Mouse (Mus musculus): ENCODE data around the gene Lrrc36. TPM values are rescaled to one million over a fixed set of nuclear protein-coding genes. Genes with fewer than 3 reads are reported as not detected.

The Lrrc36 gene
- polyA plus RNA-seq, 1 experiment from 2014 or later = 0.34 TPM

- no peak for ATAC-seq (replicated peaks; ENCODE audit: low FRiP score, low read depth)
- no peaks in the 10 kb centered on the region for H3K9me3 ChIP-seq (replicated peaks; ENCODE audit: low read length)
- WGBS = 89% methylated on average over 3 of the region's 3 CpGs
- H3K4me1 ChIP-seq (replicated peaks; ENCODE audit: insufficient read depth, low read length) = 0 out of 2 replicates have a peak, but pooled peaks cover 6% of the 10 kb centered on the region
- no peaks in the 10 kb centered on the region for H3K36me3 ChIP-seq (ENCODE audit: insufficient read depth, low read length)
- H3K4me2 ChIP-seq (ENCODE audit: low read length) = no peak overlapping the region
- no peak overlapping the region for H3K9ac ChIP-seq (ENCODE audit: low read depth, low read length)
- TF ChIP-seq CTCF (IDR thresholded peaks at IDR 0.05; ENCODE audit: low read depth) = no peak
- no peak overlapping the region for H3K4me3 ChIP-seq (replicated peaks; ENCODE audit: low read depth, low read length)
- peak; percentile 65 for DNase-seq (ENCODE audit: low spot score)
- H3K27me3 ChIP-seq (ENCODE audit: insufficient read depth, low read length) = no peaks in the 10 kb centered on the region
- H3K27ac ChIP-seq = no peak overlapping the region
These were observed 91.2 kb downstream of the Lrrc36 start for GRCm38 (mm10) chr8:105504617-105505016.

GRCm38 (mm10) chr8:105506977-105507376, 93.6 kb downstream of the Lrrc36 start:
- 75% methylated on average over 6 of the region's 6 CpGs for WGBS
- Histone ChIP-seq H3K4me2 (ENCODE audit: low read length) (no peak overlapping the region), H3K9me3 (replicated peaks; ENCODE audit: low read length) (no peaks in the 10 kb centered on the region), H3K36me3 (ENCODE audit: insufficient read depth, low read length) (no peaks in the 10 kb centered on the region), H3K9ac (ENCODE audit: low read depth, low read length) (no peak overlapping the region), H3K4me1 (replicated peaks; ENCODE audit: insufficient read depth, low read length) (0 out of 2 replicates have a peak, but pooled peaks cover 6% of the 10 kb centered on the region), H3K27me3 (ENCODE audit: insufficient read depth, low read length) (no peaks in the 10 kb centered on the region), H3K27ac (no peak overlapping the region), H3K4me3 (replicated peaks; ENCODE audit: low read depth, low read length) (no peak overlapping the region)
- DNase-seq (ENCODE audit: low spot score) = no peak
- no peak for TF ChIP-seq CTCF (IDR thresholded peaks at IDR 0.05; ENCODE audit: low read depth)
- no peak for ATAC-seq (replicated peaks; ENCODE audit: low FRiP score, low read depth)

- DNase-seq (ENCODE audit: low spot score) = peak; percentile 88
- H3K4me3 ChIP-seq (replicated peaks; ENCODE audit: low read depth, low read length) = no peak overlapping the region
These were observed 95.4 kb downstream of the Lrrc36 start for GRCm38 (mm10) chr8:105508758-105509157.

GRCm38 (mm10) chr8:105509997-105510735, 96.8 kb downstream of the Lrrc36 start:
- Histone ChIP-seq H3K9me3 (replicated peaks; ENCODE audit: low read length) (no peaks in the 10 kb centered on the region), H3K4me1 (replicated peaks; ENCODE audit: insufficient read depth, low read length) (0 out of 2 replicates have a peak, but pooled peaks cover 1% of the 10 kb centered on the region), H3K4me2 (ENCODE audit: low read length) (peak overlapping the region; percentile 4; the same call in 1 of the 2 replicates), H3K9ac (ENCODE audit: low read depth, low read length) (no peak overlapping the region), H3K36me3 (ENCODE audit: insufficient read depth, low read length) (no peaks in the 10 kb centered on the region), H3K27ac (0 out of 2 replicates have a peak overlapping the region, but pooled peaks have one; percentile 34), H3K4me3 (replicated peaks; ENCODE audit: low read depth, low read length) (no peak overlapping the region), H3K27me3 (ENCODE audit: insufficient read depth, low read length) (no peaks in the 10 kb centered on the region)
- no peak for ATAC-seq (replicated peaks; ENCODE audit: low FRiP score, low read depth)
- TF ChIP-seq CTCF (IDR thresholded peaks at IDR 0.05; ENCODE audit: low read depth) = no peak
- 28% methylated on average over 12 of the region's 12 CpGs for WGBS
- DNase-seq (ENCODE audit: low spot score) = no peak

More at GRCm38 (mm10) chr8:105508758-105509157, 95.4 kb downstream of the Lrrc36 start:
- Histone ChIP-seq H3K27ac (peak overlapping the region; percentile 36; the same call in 1 of the 2 replicates), H3K36me3 (ENCODE audit: insufficient read depth, low read length) (no peaks in the 10 kb centered on the region), H3K4me2 (ENCODE audit: low read length) (peak overlapping the region; percentile 23; the same call in 1 of the 2 replicates), H3K27me3 (ENCODE audit: insufficient read depth, low read length) (no peaks in the 10 kb centered on the region), H3K9me3 (replicated peaks; ENCODE audit: low read length) (no peaks in the 10 kb centered on the region), H3K9ac (ENCODE audit: low read depth, low read length) (no peak overlapping the region), H3K4me1 (replicated peaks; ENCODE audit: insufficient read depth, low read length) (0 out of 2 replicates have a peak, but pooled peaks cover 6% of the 10 kb centered on the region)
- no peak for TF ChIP-seq CTCF (IDR thresholded peaks at IDR 0.05; ENCODE audit: low read depth)
- ATAC-seq (replicated peaks; ENCODE audit: low FRiP score, low read depth) = peak; percentile 63
- WGBS = 36% methylated on average over 2 of the region's 2 CpGs

Other genes with a start within 250 kb of the Lrrc36 start
- gene Cbfb, start 242.9 kb upstream of the Lrrc36 start, polyA plus RNA-seq (2015; fragmentation: Nextera tagmentation; extraction: Ambion mirVana) = 59.6 and 59.7 TPM in 2 replicates
- gene D230025D16Rik, start 188.4 kb upstream of the Lrrc36 start, polyA plus RNA-seq (2015; fragmentation: Nextera tagmentation; extraction: Ambion mirVana) = 19.2 and 20.6 TPM in 2 replicates
- gene B3gnt9, start 158.4 kb upstream of the Lrrc36 start, polyA plus RNA-seq (2015; fragmentation: Nextera tagmentation; extraction: Ambion mirVana) = 7.5 and 7.7 TPM in 2 replicates
- 21.8 and 24.2 TPM in 2 replicates for gene Tradd, start 149.0 kb upstream of the Lrrc36 start, polyA plus RNA-seq (2015; fragmentation: Nextera tagmentation; extraction: Ambion mirVana)
- 1.8 and 2.4 TPM in 2 replicates for gene Fbxl8, start 148.9 kb upstream of the Lrrc36 start, polyA plus RNA-seq (2015; fragmentation: Nextera tagmentation; extraction: Ambion mirVana)
- gene Hsf4, start 143.8 kb upstream of the Lrrc36 start, polyA plus RNA-seq (2015; fragmentation: Nextera tagmentation; extraction: Ambion mirVana) = 0.12 TPM in 1 of 2 replicates, not detected in the other
- gene Nol3, start 137.4 kb upstream of the Lrrc36 start, polyA plus RNA-seq (2015; fragmentation: Nextera tagmentation; extraction: Ambion mirVana) = 0.29 and 0.68 TPM in 2 replicates
- 5.5 and 6.2 TPM in 2 replicates for gene 4931428F04Rik, start 123.7 kb upstream of the Lrrc36 start, polyA plus RNA-seq (2015; fragmentation: Nextera tagmentation; extraction: Ambion mirVana)
- gene Exoc3l, start 117.5 kb upstream of the Lrrc36 start, polyA plus RNA-seq (2015; fragmentation: Nextera tagmentation; extraction: Ambion mirVana) = 15.9 and 18.5 TPM in 2 replicates
- 55.2 and 57.9 TPM in 2 replicates for gene E2f4, start 115.9 kb upstream of the Lrrc36 start, polyA plus RNA-seq (2015; fragmentation: Nextera tagmentation; extraction: Ambion mirVana)
- gene Elmo3, start 108.0 kb upstream of the Lrrc36 start, polyA plus RNA-seq (2015; fragmentation: Nextera tagmentation; extraction: Ambion mirVana) = 15.5 and 17.4 TPM in 2 replicates
- gene Lrrc29, start 87.3 kb upstream of the Lrrc36 start, polyA plus RNA-seq (2015; fragmentation: Nextera tagmentation; extraction: Ambion mirVana) = 5.2 and 5.6 TPM in 2 replicates
- gene Tmem208, start 87.2 kb upstream of the Lrrc36 start, polyA plus RNA-seq (2015; fragmentation: Nextera tagmentation; extraction: Ambion mirVana) = 134 and 140 TPM in 2 replicates
- 1.8 and 2.3 TPM in 2 replicates for gene Fhod1, start 65.6 kb upstream of the Lrrc36 start, polyA plus RNA-seq (2015; fragmentation: Nextera tagmentation; extraction: Ambion mirVana)
- 1.3 and 1.4 TPM in 2 replicates for gene Slc9a5, start 64.7 kb upstream of the Lrrc36 start, polyA plus RNA-seq (2015; fragmentation: Nextera tagmentation; extraction: Ambion mirVana)
- 0.31 and 0.33 TPM in 2 replicates for gene Plekhg4, start 40.3 kb upstream of the Lrrc36 start, polyA plus RNA-seq (2015; fragmentation: Nextera tagmentation; extraction: Ambion mirVana)
- gene Kctd19, start 69 bp upstream of the Lrrc36 start, polyA plus RNA-seq (2015; fragmentation: Nextera tagmentation; extraction: Ambion mirVana) = 0.05 TPM in 1 of 2 replicates, not detected in the other
- 15.6 and 19.4 TPM in 2 replicates for gene Tppp3, start 58.0 kb downstream of the Lrrc36 start, polyA plus RNA-seq (2015; fragmentation: Nextera tagmentation; extraction: Ambion mirVana)
- gene Zdhhc1, start 83.3 kb downstream of the Lrrc36 start, polyA plus RNA-seq (2015; fragmentation: Nextera tagmentation; extraction: Ambion mirVana) = 28.0 and 30.5 TPM in 2 replicates
- gene Hsd11b2, start 105.2 kb downstream of the Lrrc36 start, polyA plus RNA-seq (2015; fragmentation: Nextera tagmentation; extraction: Ambion mirVana) = 42.4 and 44.8 TPM in 2 replicates
- gene Atp6v0d1, start 152.5 kb downstream of the Lrrc36 start, polyA plus RNA-seq (2015; fragmentation: Nextera tagmentation; extraction: Ambion mirVana) = 112 and 122 TPM in 2 replicates
- gene Ripor1, start 191.7 kb downstream of the Lrrc36 start, polyA plus RNA-seq (2015; fragmentation: Nextera tagmentation; extraction: Ambion mirVana) = 40.9 and 44.4 TPM in 2 replicates
- gene Ctcf, start 223.0 kb downstream of the Lrrc36 start, polyA plus RNA-seq (2015; fragmentation: Nextera tagmentation; extraction: Ambion mirVana) = 85.5 and 89.4 TPM in 2 replicates
- gene Agrp, start 223.8 kb downstream of the Lrrc36 start, polyA plus RNA-seq (2015; fragmentation: Nextera tagmentation; extraction: Ambion mirVana) = 0.61 and 1.2 TPM in 2 replicates